Mouse (Mus musculus) thymus, adult 2 months (tissue): ENCODE measurements around the gene B4galt3. TPM values are rescaled to one million over a fixed set of nuclear protein-coding genes. Genes with fewer than 3 reads are reported as not detected.
A peak's percentile ranks its signal among the peaks of the same experiment; 100 is the strongest.

Experiments
- DNase-seq: peaks from one replicate; pipeline ENCODE4 v3.0.0; 2021
- H3K27ac ChIP-seq: fragments of 200-500 bp; 2 replicates; pipeline ENCODE4 v1.5.1; 2012; ENCODE audit warnings: low read length, control low read depth; ENCODE audit not compliant: control insufficient read depth, insufficient read depth
- H3K27me3 ChIP-seq: fragments of 200-500 bp; 2 replicates; pipeline ENCODE4 v1.6.1; 2012; ENCODE audit warnings: mild to moderate bottlenecking, low read length, moderate library complexity, mixed read lengths; ENCODE audit not compliant: control insufficient read depth, insufficient read depth
- H3K36me3 ChIP-seq: fragments of 200-500 bp; 2 replicates; pipeline ENCODE4 v1.6.1; 2012; ENCODE audit warnings: mild to moderate bottlenecking, low read length, moderate library complexity; ENCODE audit not compliant: control insufficient read depth, insufficient read depth
- H3K4me1 ChIP-seq: fragments of 200-500 bp; replicated peaks from 2 replicates; pipeline ENCODE4 v1.6.1; 2012; ENCODE audit warnings: low read length; ENCODE audit not compliant: control insufficient read depth, insufficient read depth
- H3K4me3 ChIP-seq: fragments of 200-500 bp; 2 replicates; pipeline ENCODE4 v1.5.1; 2012; ENCODE audit warnings: mild to moderate bottlenecking, low read length, control low read depth, moderate library complexity; ENCODE audit not compliant: control insufficient read depth, insufficient read depth
- CTCF ChIP-seq: fragments of 200-500 bp; IDR thresholded peaks from 2 replicates; pipeline ENCODE4 v1.5.1; 2012; ENCODE audit warnings: mild to moderate bottlenecking, control low read depth, low read length, moderate library complexity, borderline replicate concordance; ENCODE audit not compliant: control insufficient read depth, poor library complexity, insufficient read depth; ENCODE audit errors: extremely low read depth
- POLR2A ChIP-seq: fragments of 200-500 bp; IDR thresholded peaks from 2 replicates; pipeline ENCODE4 v1.6.1; 2012; ENCODE audit warnings: mild to moderate bottlenecking, low read length, control low read depth, moderate library complexity; ENCODE audit not compliant: control insufficient read depth, poor library complexity, insufficient read depth; ENCODE audit errors: extremely low read depth
- WGBS: fragments of 180-500 bp; shearing (Covaris S2); methylation state at CpG from one replicate; pipeline ENCODE4 v1.1.7; 2018; 5-methylcytosine and 5-hydroxymethylcytosine counted together
- polyA plus RNA-seq: library from polyadenylated mRNA; depleted of rRNA; stranded (reverse); fragments of >200 nt; gene quantifications from 2 replicates; pipeline ENCODE4 v1.2.3, GENCODE M21; 2012

The B4galt3 gene
- polyA plus RNA-seq, 1 experiment: 98.9 TPM

DNA sequence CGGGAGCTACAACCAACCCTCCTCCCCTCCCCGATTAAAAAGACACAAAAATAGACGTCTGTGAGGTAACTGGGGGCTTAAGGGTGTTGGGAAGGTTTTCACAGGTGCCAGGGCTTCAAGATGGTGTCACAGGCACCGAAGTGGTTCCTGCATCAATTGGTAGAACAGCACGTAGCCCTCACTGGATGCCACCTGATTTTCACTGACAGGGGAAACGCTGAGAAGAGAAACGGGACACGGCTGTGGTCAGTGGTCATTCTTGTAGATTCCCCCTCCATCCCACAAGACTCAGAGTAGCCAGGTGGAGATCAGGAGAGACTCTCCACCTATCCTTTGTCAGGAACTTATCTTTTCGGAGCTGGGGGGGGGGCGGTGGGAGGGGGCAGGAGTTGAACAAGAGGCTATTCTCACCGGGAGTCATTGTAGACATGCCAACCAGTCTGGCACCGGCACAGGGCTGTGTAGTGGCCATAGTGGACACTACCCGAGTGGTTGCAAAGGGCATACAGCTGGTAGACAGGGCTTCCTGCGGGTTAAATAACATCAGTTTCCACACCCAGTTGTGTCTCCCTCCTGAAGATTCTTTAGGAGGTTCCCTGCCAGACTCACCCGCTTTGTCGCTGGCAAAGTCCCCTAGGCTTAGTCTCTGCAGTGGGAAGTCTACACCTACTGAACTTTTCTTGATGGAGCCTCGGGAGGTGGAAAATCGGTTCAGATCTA is 12.1 kb downstream of the B4galt3 start:
- 0 out of 2 replicates have a peak, but pooled peaks cover 5% of the 10 kb centered on the region for H3K36me3 ChIP-seq
- no peak overlapping the region for H3K4me3 ChIP-seq
- TF ChIP-seq CTCF: no peak
- no peak for TF ChIP-seq POLR2A
- H3K4me1 ChIP-seq: peaks cover 17% of the 10 kb centered on the region
- H3K27ac ChIP-seq: no peak overlapping the region
- H3K27me3 ChIP-seq: no peaks in the 10 kb centered on the region
- DNase-seq: no peak
- 90% methylated on average over 18 of the region's 18 CpGs for WGBS

DNA sequence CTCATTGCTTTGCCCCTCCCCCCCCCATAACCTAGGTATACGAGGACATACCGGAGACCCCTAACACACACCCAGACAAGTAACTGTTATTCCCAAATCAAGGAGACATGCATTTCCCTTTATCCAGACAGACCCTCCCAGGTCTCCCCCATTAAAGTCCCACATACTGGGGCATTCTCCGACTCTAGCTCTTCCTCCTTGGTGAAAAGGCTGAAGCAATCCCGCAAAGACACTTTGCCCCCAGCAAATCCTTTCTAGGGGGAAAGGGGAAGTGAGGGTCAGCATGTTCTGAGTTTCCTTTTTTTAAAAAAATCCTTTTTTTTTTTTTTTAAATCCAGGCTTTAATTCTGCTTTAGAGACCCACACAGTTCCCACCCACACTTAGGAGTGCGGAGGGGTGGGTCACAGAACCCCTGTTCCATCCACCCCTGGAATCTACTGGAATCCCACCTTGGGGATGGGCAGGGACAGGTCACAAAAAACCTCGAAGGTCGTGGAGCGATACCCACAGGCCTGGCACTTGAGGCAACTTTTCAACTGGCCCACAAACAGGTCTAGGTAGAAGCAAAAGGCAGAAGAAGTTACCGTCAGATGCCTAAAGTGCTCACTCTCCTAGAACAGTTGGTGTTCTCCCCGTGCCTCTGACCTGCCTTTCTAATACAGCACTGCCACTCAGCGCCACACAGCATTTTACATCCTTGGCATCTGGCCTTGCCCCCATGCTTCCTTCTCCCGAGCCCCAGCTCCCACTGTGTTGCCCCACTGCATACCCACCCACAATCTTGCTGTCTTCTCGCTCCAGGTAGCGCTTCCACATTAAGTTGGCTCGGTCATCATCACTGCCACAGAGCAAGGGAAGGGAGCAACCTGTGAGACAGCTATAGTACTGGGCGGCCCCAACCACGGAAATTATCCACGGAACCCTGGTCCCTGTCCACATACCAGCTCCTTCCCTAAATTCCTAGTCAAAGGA is 13.3 kb downstream of the B4galt3 start:
- no peak for DNase-seq
- H3K36me3 ChIP-seq: peaks cover under 1% of the 10 kb centered on the region; the same call in 1 of the 2 replicates
- TF ChIP-seq POLR2A (no peak), CTCF (no peak)
- WGBS: 88% methylated on average over 18 of the region's 18 CpGs
- no peaks in the 10 kb centered on the region for H3K27me3 ChIP-seq
- H3K27ac ChIP-seq: no peak overlapping the region
- H3K4me3 ChIP-seq: no peak overlapping the region
- peaks cover 21% of the 10 kb centered on the region for H3K4me1 ChIP-seq

DNA sequence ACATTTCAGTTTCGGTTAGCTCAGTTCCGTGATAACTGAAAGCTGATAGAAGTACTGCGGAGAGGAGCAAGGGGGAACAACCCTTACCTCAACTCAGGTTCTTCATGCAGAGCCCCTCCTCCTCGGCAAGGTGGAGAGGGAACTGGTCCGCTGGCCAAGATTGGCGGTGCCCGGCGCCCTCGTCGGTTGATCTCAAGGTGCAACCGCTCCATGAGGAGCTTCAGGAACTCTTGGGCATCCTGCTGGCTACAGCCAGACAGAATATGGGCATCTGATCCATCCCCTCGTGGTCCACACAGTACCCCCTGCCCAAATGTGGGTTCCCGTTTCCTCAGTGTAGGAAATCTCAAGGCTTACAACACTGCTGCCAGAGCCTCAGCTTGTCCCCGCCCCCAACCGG is 14.4 kb downstream of the B4galt3 start:
- H3K36me3 ChIP-seq: peaks cover 8% of the 10 kb centered on the region
- WGBS: 90% methylated on average over 15 of the region's 15 CpGs

DNA sequence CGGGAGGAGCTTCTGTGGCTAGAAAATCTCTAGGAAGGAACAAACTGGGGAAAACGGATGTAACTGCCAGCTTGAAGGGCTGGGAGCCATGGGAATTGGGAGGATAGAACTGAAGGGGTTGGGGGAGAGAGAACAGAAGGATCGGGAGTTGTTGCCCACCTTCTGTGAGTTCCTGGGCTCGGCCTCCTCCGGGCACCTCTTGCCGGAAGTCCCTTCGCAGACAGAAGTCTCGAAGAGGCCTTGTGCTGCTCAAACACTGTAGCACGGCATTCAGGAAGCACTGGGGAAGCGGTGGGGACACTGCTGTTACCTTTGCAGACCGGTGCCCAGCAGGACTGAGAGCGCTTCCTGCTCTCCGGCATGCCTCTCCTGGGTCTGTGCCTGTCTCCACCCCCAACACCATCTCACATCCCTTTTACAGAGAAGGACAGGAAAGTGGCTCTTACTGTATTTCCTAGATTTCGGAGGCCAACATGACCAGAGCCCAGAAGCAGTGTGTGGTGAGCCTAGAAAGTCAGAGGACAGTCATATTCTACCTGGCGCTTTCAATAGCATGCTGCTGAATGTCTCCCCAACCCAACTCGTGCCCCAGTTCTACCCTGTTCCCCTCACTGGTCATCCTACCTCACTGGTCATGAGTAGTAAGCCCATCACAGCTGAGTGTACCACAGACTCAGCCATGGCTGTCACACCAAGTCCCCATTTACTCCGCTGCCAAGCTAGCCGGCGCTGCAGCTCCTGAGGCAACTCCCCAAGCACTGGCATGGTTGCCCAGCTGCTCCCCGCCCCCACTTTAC is 15.2 kb downstream of the B4galt3 start:
- Histone ChIP-seq H3K27me3 (no peaks in the 10 kb centered on the region), H3K4me3 (no peak overlapping the region), H3K27ac (no peak overlapping the region), H3K4me1 (peaks cover 14% of the 10 kb centered on the region), H3K36me3 (peaks cover 8% of the 10 kb centered on the region)
- 84% methylated on average over 20 of the region's 20 CpGs for WGBS
- no peak for DNase-seq
- no peak for TF ChIP-seq CTCF
- TF ChIP-seq POLR2A: no peak

More for the DNA sequence above, 14.4 kb downstream of the B4galt3 start:
- no peak for DNase-seq
- peaks cover 21% of the 10 kb centered on the region for H3K4me1 ChIP-seq
- H3K4me3 ChIP-seq: no peak overlapping the region
- H3K27me3 ChIP-seq: no peaks in the 10 kb centered on the region
- no peak overlapping the region for H3K27ac ChIP-seq
- no peak for TF ChIP-seq CTCF
- no peak for TF ChIP-seq POLR2A

DNA sequence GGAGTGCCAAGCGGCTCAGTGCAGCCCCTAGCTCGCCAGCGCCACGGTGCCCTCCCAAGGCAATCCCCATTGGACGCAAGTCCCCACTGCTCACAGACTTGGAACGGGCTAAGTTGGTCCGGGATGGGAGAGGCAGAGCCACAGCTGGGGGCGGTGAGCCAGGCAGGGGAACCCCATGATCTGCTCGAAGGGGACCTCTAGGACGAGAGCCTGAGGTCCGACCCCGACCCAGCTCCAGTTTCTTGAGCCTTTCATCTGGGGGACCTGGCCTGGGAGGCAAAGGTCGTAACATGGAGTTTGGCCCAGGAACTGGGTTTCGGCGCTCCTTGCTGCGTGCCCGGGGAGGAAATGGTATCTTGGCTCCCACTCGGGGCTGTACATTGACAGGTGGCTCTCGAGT is 16.4 kb downstream of the B4galt3 start:
- Histone ChIP-seq H3K27me3 (no peaks in the 10 kb centered on the region), H3K27ac (no peak overlapping the region), H3K4me1 (peaks cover 12% of the 10 kb centered on the region), H3K4me3 (no peak overlapping the region), H3K36me3 (peaks cover 8% of the 10 kb centered on the region)
- TF ChIP-seq CTCF (no peak), POLR2A (no peak)
- 96% methylated on average over 19 of the region's 19 CpGs for WGBS
- no peak for DNase-seq

DNA sequence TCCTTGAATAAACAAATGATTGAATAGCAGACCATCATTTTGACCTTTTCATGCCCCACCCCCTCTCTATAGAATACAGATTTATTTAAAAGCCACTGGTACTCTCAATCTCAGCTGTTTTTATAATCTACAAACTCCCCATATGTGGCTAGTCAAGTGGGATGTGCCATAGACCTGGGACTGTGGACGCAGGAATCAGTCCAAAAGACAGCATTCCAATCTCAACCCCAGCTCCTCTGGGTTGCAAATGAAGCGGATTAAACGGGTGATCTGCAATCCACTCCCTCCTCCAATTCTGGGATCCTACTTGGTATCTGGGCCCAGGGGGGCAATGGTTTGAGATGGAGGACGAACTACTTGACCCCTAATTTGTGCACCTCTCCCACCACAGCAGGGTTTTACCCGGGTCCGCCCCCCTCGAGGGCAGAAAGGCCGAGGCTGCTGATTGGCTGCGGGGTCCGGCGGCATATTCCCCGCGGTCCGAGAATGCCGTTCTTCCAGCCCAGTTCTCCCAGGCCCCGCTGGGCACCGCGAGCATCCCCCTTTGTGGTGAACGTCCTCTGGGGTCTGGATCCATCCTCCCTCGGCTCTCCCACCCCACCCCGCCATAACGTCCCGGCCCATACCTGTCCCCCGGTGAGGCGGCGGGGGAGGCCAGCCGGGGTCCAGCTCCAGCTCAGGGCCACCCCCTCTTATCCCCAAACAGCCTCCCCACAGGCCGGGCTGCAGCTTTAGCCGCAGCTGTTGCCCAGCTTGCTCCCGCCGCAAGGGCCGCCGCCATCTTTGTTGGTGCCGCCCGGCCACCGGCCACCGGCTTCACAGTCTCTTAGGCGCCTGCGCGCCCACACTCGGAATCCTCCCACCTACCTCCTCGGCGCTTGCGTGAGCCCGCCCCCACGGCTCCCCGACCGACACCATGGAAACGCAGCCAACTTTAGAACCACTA is 17.3 kb downstream of the B4galt3 start, which contains the start of gene Usp21:
Gene Usp21, minus strand, starts transcription at position 856 of the 946 bp plus-strand sequence.
- Histone ChIP-seq H3K27ac (no peak within 1 kb of the TSS), H3K36me3 (peaks cover 8% of the 10 kb centered on the region), H3K4me3 (peak within 1 kb of the TSS; percentile 94), H3K4me1 (peaks cover 8% of the 10 kb centered on the region), H3K27me3 (no peaks in the 10 kb centered on the region)
- DNase-seq: peak; percentile 92
- TF ChIP-seq POLR2A (peak; percentile 76), CTCF (0 out of 2 replicates have a peak, but pooled peaks have one; percentile 24)
- WGBS: 2% methylated on average over 49 of the region's 49 CpGs
